Mouse (Mus musculus) ES-Bruce4 (cell line): ENCODE data around the gene Tsg101. TPM values are rescaled to one million over a fixed set of nuclear protein-coding genes. Genes with fewer than 3 reads are reported as not detected.
A peak's percentile ranks its signal among the peaks of the same experiment; 100 is the strongest.

ENCODE experiments used
- H3K27ac ChIP-seq: 2 replicates; pipeline ENCODE4 v1.5.1; 2012; ENCODE audit warnings: low read length, inconsistent platforms; ENCODE audit not compliant: insufficient read depth
- H3K27me3 ChIP-seq: 2 replicates; pipeline ENCODE4 v1.6.1; 2012; ENCODE audit warnings: mild to moderate bottlenecking, low read length, inconsistent platforms; ENCODE audit not compliant: control insufficient read depth, poor library complexity, insufficient read depth, severe bottlenecking
- H3K36me3 ChIP-seq: 2 replicates; pipeline ENCODE4 v1.6.1; 2012; ENCODE audit warnings: inconsistent platforms, mild to moderate bottlenecking, low read length, moderate library complexity; ENCODE audit not compliant: control insufficient read depth, poor library complexity, insufficient read depth, severe bottlenecking
- H3K4me1 ChIP-seq: one replicate; pipeline ENCODE4 v1.8.1; 2011; ENCODE audit warnings: low read length; ENCODE audit not compliant: control insufficient read depth, insufficient read depth
- H3K4me3 ChIP-seq: 2 replicates; pipeline ENCODE4 v1.5.1; 2011; ENCODE audit warnings: low read depth, mild to moderate bottlenecking, low read length
- H3K9ac ChIP-seq: 2 replicates; pipeline ENCODE4 v1.6.1; 2012; ENCODE audit warnings: low read depth, mild to moderate bottlenecking, inconsistent platforms; ENCODE audit not compliant: poor library complexity, severe bottlenecking
- H3K9me3 ChIP-seq: replicated peaks from 2 replicates; pipeline ENCODE4 v1.6.1; 2012; ENCODE audit warnings: mild to moderate bottlenecking, low read length, inconsistent platforms; ENCODE audit not compliant: control insufficient read depth, poor library complexity, insufficient read depth, severe bottlenecking
- CTCF ChIP-seq: IDR thresholded peaks from one replicate; pipeline ENCODE4 v1.8.1; 2011; ENCODE audit warnings: low read depth, low read length
- EP300 ChIP-seq: IDR thresholded peaks from 2 replicates; pipeline ENCODE4 v1.6.1; 2011; ENCODE audit warnings: low read depth, low read length; ENCODE audit not compliant: insufficient read depth
- POLR2A ChIP-seq: IDR thresholded peaks from one replicate; pipeline ENCODE4 v1.8.1; 2011; ENCODE audit warnings: low read length; ENCODE audit not compliant: insufficient read depth
- polyA plus RNA-seq: library from polyadenylated mRNA; stranded (reverse); fragments of >200 nt; gene quantifications from 2 replicates; pipeline ENCODE4 v1.2.4, GENCODE M21; 2011; ENCODE audit warnings: low read depth; ENCODE audit not compliant: missing spikeins, insufficient read depth, insufficient read length

Tsg101 gene
- polyA plus RNA-seq, 1 experiment, result 217 TPM

GRCm38 (mm10) chr7:46842278-46842677 is 77.5 kb downstream of the Tsg101 start:
- H3K4me1 ChIP-seq, result peaks cover 16% of the 10 kb centered on the region

GRCm38 (mm10) chr7:46840787-46841525 is 78.8 kb downstream of the Tsg101 start, which contains the start of gene Ldha:
Gene Ldha, plus strand, starts transcription at chr7:46841475.
- H3K4me3 ChIP-seq, result no peak within 1 kb of the TSS

More at GRCm38 (mm10) chr7:46842278-46842677, 77.5 kb downstream of the Tsg101 start:
- no peak overlapping the region for H3K27ac ChIP-seq
- no peak for TF ChIP-seq EP300
- no peak for TF ChIP-seq POLR2A
- TF ChIP-seq CTCF, result no peak
- no peaks in the 10 kb centered on the region for H3K36me3 ChIP-seq
- no peak overlapping the region for H3K4me3 ChIP-seq
- no peak overlapping the region for H3K9ac ChIP-seq
- H3K27me3 ChIP-seq, result no peaks in the 10 kb centered on the region
- no peaks in the 10 kb centered on the region for H3K9me3 ChIP-seq

GRCm38 (mm10) chr7:46840326-46840725 is 79.4 kb downstream of the Tsg101 start:
- H3K4me1 ChIP-seq, result peaks cover 16% of the 10 kb centered on the region
- no peaks in the 10 kb centered on the region for H3K27me3 ChIP-seq
- TF ChIP-seq EP300 (no peak), CTCF (no peak), POLR2A (no peak)
- H3K36me3 ChIP-seq, result no peaks in the 10 kb centered on the region
- no peaks in the 10 kb centered on the region for H3K9me3 ChIP-seq
- H3K4me3 ChIP-seq, result no peak overlapping the region
- H3K9ac ChIP-seq, result no peak overlapping the region
- H3K27ac ChIP-seq, result no peak overlapping the region

More at GRCm38 (mm10) chr7:46840787-46841525, 78.8 kb downstream of the Tsg101 start, which contains the start of gene Ldha:
- TF ChIP-seq POLR2A (no peak), EP300 (no peak), CTCF (no peak)
- H3K36me3 ChIP-seq, result no peaks in the 10 kb centered on the region
- H3K27me3 ChIP-seq, result no peaks in the 10 kb centered on the region
- H3K27ac ChIP-seq, result no peak within 1 kb of the TSS
- peaks cover 16% of the 10 kb centered on the region for H3K4me1 ChIP-seq
- no peak within 1 kb of the TSS for H3K9ac ChIP-seq
- H3K9me3 ChIP-seq, result no peaks in the 10 kb centered on the region

- TF ChIP-seq POLR2A (no peak), CTCF (no peak), EP300 (no peak)
- no peaks in the 10 kb centered on the region for H3K36me3 ChIP-seq
- no peaks in the 10 kb centered on the region for H3K9me3 ChIP-seq
- no peak overlapping the region for H3K9ac ChIP-seq
- peaks cover 16% of the 10 kb centered on the region for H3K4me1 ChIP-seq
- peak overlapping the region; percentile 90 for H3K27ac ChIP-seq
- H3K27me3 ChIP-seq, result no peaks in the 10 kb centered on the region
- H3K4me3 ChIP-seq, result no peak overlapping the region
These were observed 79.9 kb downstream of the Tsg101 start for GRCm38 (mm10) chr7:46839861-46840260.

GRCm38 (mm10) chr7:46839446-46839845 is 80.3 kb downstream of the Tsg101 start:
- H3K9ac ChIP-seq, result no peak overlapping the region
- no peaks in the 10 kb centered on the region for H3K9me3 ChIP-seq
- peak overlapping the region; percentile 90 for H3K27ac ChIP-seq
- TF ChIP-seq EP300 (0 out of 2 replicates have a peak, but pooled peaks have one; percentile 30), POLR2A (no peak), CTCF (no peak)
- no peaks in the 10 kb centered on the region for H3K36me3 ChIP-seq
- H3K4me3 ChIP-seq, result no peak overlapping the region
- H3K27me3 ChIP-seq, result no peaks in the 10 kb centered on the region
- H3K4me1 ChIP-seq, result peaks cover 16% of the 10 kb centered on the region

Other genes with a start within 250 kb of the Tsg101 start
- gene Tph1, start 247.4 kb downstream of the Tsg101 start, polyA plus RNA-seq, result 1.5 and 1.6 TPM in 2 replicates
- gene Saal1, start 209.3 kb downstream of the Tsg101 start, polyA plus RNA-seq, result 36.5 and 40.2 TPM in 2 replicates
- 3.2 and 3.8 TPM in 2 replicates for gene Saa3, start 204.3 kb downstream of the Tsg101 start, polyA plus RNA-seq
- gene Saa4, start 187.4 kb downstream of the Tsg101 start, polyA plus RNA-seq, result not detected in 2 replicates
- not detected in 2 replicates for gene Saa1, start 177.0 kb downstream of the Tsg101 start, polyA plus RNA-seq
- not detected in 2 replicates for gene Saa2, start 168.2 kb downstream of the Tsg101 start, polyA plus RNA-seq
- gene Hps5, start 123.9 kb downstream of the Tsg101 start, polyA plus RNA-seq, result 14.8 and 20.3 TPM in 2 replicates
- 68.4 and 81.9 TPM in 2 replicates for gene Gtf2h1, start 123.9 kb downstream of the Tsg101 start, polyA plus RNA-seq
- gene Ldha, start 78.5 kb downstream of the Tsg101 start, polyA plus RNA-seq, result 626 and 671 TPM in 2 replicates
- 0.57 and 1.3 TPM in 2 replicates for gene Ldhc, start 58.8 kb downstream of the Tsg101 start, polyA plus RNA-seq
- 56.6 and 64.5 TPM in 2 replicates for gene Uevld, start 38.6 kb upstream of the Tsg101 start, polyA plus RNA-seq
- not detected in 2 replicates for gene Gm9999, start 63.6 kb upstream of the Tsg101 start, polyA plus RNA-seq
- 16.8 and 18.0 TPM in 2 replicates for gene Spty2d1, start 88.4 kb upstream of the Tsg101 start, polyA plus RNA-seq
- gene Tmem86a, start 130.6 kb upstream of the Tsg101 start, polyA plus RNA-seq, result 2.0 and 2.8 TPM in 2 replicates
- not detected in 2 replicates for gene Ptpn5, start 213.7 kb upstream of the Tsg101 start, polyA plus RNA-seq